Mouse (Mus musculus) kidney, adult 2 months (tissue): ENCODE data around the gene Rnaseh2b.

Experiments
- CTCF ChIP-seq: fragments of 200-500 bp; conservative IDR thresholded peaks from 2 replicates; pipeline ENCODE4 v1.5.1; 2011; ENCODE audit warnings: low read depth, mild to moderate bottlenecking, control low read depth, low read length, moderate library complexity, mixed read lengths; ENCODE audit not compliant: insufficient read depth, insufficient read length
- POLR2A ChIP-seq: fragments of 200-500 bp; IDR thresholded peaks from one replicate; pipeline ENCODE4 v1.6.1; 2011; ENCODE audit warnings: low read depth, low read length, control low read depth

- no peak for TF ChIP-seq CTCF
- TF ChIP-seq POLR2A: no peak
Observed at GRCm38 (mm10) chr14:62311672-62312071, 19.3 kb downstream of the Rnaseh2b start.
